Mouse (Mus musculus) cerebellum, adult 2 months (tissue): ENCODE measurements around the gene Kcnk4. TPM values are rescaled to one million over a fixed set of nuclear protein-coding genes. Genes with fewer than 3 reads are reported as not detected.

Experiments used
- DNase-seq, 2 experiments: peaks; one replicate each; pipeline ENCODE4 v3.0.0; 2021
- H3K27ac ChIP-seq: fragments of 200-500 bp; 2 replicates; pipeline ENCODE4 v1.5.1; 2012; ENCODE audit warnings: low read length, control low read depth, inconsistent platforms; ENCODE audit not compliant: insufficient read depth
- H3K27me3 ChIP-seq: fragments of 200-500 bp; 2 replicates; pipeline ENCODE4 v1.6.1; 2012; ENCODE audit warnings: inconsistent platforms, mild to moderate bottlenecking, low read length, moderate library complexity; ENCODE audit not compliant: control insufficient read depth, insufficient read depth
- H3K4me1 ChIP-seq: fragments of 200-500 bp; 2 replicates; pipeline ENCODE4 v1.6.1; 2011; ENCODE audit warnings: low read length; ENCODE audit not compliant: control insufficient read depth, insufficient read depth
- H3K4me3 ChIP-seq: fragments of 200-500 bp; replicated peaks from 2 replicates; pipeline ENCODE3; 2011; ENCODE audit warnings: mild to moderate bottlenecking, low read depth, low read length, control low read depth; ENCODE audit not compliant: insufficient read depth
- CTCF ChIP-seq: fragments of 200-500 bp; IDR thresholded peaks from 2 replicates; pipeline ENCODE4 v1.5.1; 2011; ENCODE audit warnings: low read depth, mild to moderate bottlenecking, control low read depth, low read length, moderate library complexity, borderline replicate concordance; ENCODE audit not compliant: insufficient read depth
- POLR2A ChIP-seq: fragments of 200-500 bp; IDR thresholded peaks from 2 replicates; pipeline ENCODE4 v1.6.1; 2011; ENCODE audit warnings: low read length, control low read depth, borderline replicate concordance; ENCODE audit not compliant: insufficient read depth
- WGBS: fragments of 180-500 bp; shearing (Covaris S2); methylation state at CpG from one replicate; pipeline ENCODE4 v1.1.7; 2018; 5-methylcytosine and 5-hydroxymethylcytosine counted together
- polyA plus RNA-seq: library from polyadenylated mRNA; depleted of rRNA; stranded (reverse); fragments of >200 nt; gene quantifications from 2 replicates; pipeline ENCODE4 v1.2.3, GENCODE M21; 2012

The Kcnk4 gene
- polyA plus RNA-seq, 1 experiment = 5.9 TPM

- no peak for DNase-seq
- Histone ChIP-seq H3K27me3 (no peaks in the 10 kb centered on the region), H3K27ac (no peak overlapping the region), H3K4me1 (peaks cover 8% of the 10 kb centered on the region; the same call in 1 of the 2 replicates), H3K4me3 (no peak overlapping the region)
- WGBS = 77% methylated on average over 13 of the region's 13 CpGs
- TF ChIP-seq POLR2A (no peak), CTCF (no peak)
Observed at GRCm38 (mm10) chr19:6977759-6978638, 43.7 kb upstream of the Kcnk4 start.

GRCm38 (mm10) chr19:6975537-6976521 is 41.5 kb upstream of the Kcnk4 start, which contains the start of gene Plcb3:
Plcb3 (minus strand) TSS chr19:6976470.
- H3K4me1 ChIP-seq = peaks cover 6% of the 10 kb centered on the region; the same call in 1 of the 2 replicates
- DNase-seq = peak; percentile 56 to 59
- H3K27ac ChIP-seq = no peak within 1 kb of the TSS
- H3K4me3 ChIP-seq = peak within 1 kb of the TSS; percentile 54
- TF ChIP-seq POLR2A = no peak
- no peak for TF ChIP-seq CTCF
- no peaks in the 10 kb centered on the region for H3K27me3 ChIP-seq
- WGBS = 10% methylated on average over 16 of the region's 16 CpGs

DNA sequence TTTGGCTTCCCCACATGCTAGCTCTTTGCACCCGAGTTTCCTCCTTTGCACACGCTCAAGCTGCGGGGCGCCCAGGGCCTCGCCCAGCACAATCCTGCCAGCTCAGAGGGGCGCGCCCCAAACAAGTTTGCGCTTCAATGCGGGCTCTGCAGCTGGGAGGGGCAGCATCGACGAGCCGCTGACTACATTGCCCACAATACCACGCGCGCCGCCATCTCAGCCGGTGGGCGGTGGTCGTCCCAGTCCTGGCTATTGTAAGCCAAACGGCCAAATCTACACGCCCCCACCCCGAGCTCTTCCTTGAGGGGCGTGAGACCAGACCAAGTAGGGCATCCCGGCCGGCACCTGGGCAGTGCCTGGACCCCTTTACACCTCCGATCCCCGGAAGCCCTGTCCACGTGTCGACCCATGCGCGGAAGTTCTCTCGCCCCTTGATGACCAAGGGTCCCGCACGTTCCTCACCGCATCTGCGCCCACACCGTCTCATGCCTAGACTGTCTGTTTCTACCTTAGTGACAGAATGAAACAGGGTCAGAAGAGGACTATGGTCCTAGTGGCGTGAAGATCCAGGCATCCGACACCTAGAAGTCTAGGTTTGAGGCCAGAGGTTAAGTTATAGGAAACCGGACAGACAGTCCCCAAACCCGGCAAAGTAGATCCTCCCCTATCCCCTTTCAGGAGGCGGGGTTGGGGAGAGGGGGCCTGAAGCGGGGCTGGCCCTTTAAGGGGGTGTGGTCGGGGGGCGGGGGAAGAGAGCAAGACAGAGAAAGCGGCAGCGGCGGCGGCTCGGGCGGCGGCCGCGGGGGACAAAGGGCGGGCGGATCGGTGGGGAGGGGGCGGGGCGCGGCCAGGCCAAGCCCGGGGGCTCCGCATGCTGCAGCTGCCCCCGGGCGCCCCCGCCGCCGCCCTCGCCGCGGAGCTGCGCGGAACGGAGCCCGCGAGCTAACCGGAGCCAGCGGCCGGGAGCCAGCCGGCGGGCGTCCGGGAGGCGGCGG is 40.2 kb upstream of the Kcnk4 start, which contains the start of gene Ppp1r14b:
Gene Ppp1r14b (plus strand): TSS at position 758 of the 995 bp plus-strand sequence.
- no peaks in the 10 kb centered on the region; the same call in 1 of the 2 replicates for H3K27me3 ChIP-seq
- peak within 1 kb of the TSS; percentile 97 for H3K4me3 ChIP-seq
- under 1% methylated on average over 84 of the region's 84 CpGs for WGBS
- peaks cover 6% of the 10 kb centered on the region; the same call in 1 of the 2 replicates for H3K4me1 ChIP-seq
- no peak within 1 kb of the TSS for H3K27ac ChIP-seq
- DNase-seq = peak; percentile 57 to 64
- TF ChIP-seq CTCF = no peak
- no peak for TF ChIP-seq POLR2A

DNA sequence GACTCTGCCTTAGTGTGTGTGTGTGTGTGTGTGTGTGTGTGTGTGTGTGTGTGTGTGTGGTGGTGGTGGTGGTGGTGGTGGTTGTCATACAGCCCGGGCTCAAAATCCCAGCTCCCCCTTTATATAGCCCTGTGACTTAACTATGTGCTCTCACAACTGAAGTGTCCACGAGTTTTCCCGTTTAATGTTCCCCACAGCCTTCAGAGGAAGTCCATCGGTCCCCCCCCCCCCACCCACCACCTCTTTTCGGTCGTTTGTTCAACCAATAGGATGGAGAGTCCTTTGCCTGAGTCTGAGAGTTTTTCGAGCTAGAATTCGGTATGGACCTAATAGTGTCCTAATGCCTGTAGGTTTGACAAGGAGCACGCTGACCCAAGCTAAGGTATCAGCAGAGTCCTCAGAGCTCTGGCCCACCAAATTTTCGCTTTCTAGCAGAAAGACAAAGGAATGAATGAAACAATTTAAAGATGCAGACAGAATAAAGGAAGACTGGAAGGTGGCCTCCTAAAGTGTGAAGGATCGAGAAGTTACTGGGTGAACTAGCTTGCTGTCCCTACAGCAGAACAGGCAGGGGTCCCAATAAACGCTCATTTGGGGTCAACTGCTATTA is 39.4 kb upstream of the Kcnk4 start:
- TF ChIP-seq POLR2A = no peak
- WGBS = 40% methylated on average over 12 of the region's 12 CpGs
- no peak for DNase-seq
- no peaks in the 10 kb centered on the region; the same call in 1 of the 2 replicates for H3K27me3 ChIP-seq
- peaks cover 2% of the 10 kb centered on the region; the same call in 1 of the 2 replicates for H3K4me1 ChIP-seq
- H3K4me3 ChIP-seq = no peak overlapping the region
- H3K27ac ChIP-seq = no peak overlapping the region

DNA sequence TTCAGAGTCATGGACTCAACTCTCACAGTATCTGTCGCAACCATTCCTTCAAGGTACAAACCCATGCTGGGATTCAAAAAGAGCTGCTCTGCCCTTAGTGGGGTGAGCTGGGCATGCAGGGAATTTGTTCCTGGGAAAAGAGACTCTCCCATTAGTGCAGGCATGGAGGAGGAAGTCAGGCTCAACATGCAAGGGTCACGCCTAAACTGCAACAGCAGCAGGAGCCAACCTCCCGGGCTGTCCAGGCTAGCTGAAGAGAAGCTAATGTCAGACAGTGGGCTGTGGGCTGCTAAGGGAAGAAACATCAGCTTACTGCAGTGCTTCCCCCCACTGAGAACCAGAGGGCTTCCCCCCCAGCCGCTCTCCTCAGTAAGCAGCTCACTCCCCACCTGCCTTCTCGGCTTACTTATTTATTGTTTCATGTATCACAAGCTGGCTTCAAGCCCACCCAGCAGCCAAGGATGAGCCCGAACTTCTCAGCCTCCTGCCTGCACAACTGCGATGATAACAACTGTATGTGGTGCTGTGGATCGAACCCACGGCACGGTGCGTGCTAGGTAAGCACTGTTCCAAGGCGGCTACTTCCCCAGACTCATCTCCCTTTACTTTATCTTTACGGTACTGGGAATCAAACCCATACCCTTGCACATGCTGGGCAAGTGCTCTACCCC is 38.1 kb upstream of the Kcnk4 start:
- Histone ChIP-seq H3K4me3 (no peak overlapping the region), H3K27ac (no peak overlapping the region), H3K4me1 (peaks cover 7% of the 10 kb centered on the region), H3K27me3 (no peaks in the 10 kb centered on the region; the same call in 1 of the 2 replicates)
- 85% methylated on average over 13 of the region's 13 CpGs for WGBS
- no peak for DNase-seq
- TF ChIP-seq POLR2A (no peak), CTCF (no peak)

GRCm38 (mm10) chr19:6971644-6972043 is 37.3 kb upstream of the Kcnk4 start:
- Histone ChIP-seq H3K27me3 (no peaks in the 10 kb centered on the region; the same call in 1 of the 2 replicates), H3K4me3 (no peak overlapping the region), H3K27ac (no peak overlapping the region), H3K4me1 (peaks cover 12% of the 10 kb centered on the region)
- DNase-seq = no peak
- no peak for TF ChIP-seq POLR2A
- TF ChIP-seq CTCF = no peak
- WGBS = 80% methylated on average over 6 of the region's 6 CpGs
